Mouse (Mus musculus) neural tube, embryonic 13.5 days (tissue): ENCODE data around the gene Atraid. TPM values are rescaled to one million over a fixed set of nuclear protein-coding genes. Genes with fewer than 3 reads are reported as not detected.

Experiments used
- ATAC-seq: fragments of 200-750 bp; cut with Nextera tagmentation; 2 replicates; pipeline ENCODE4 v1.8.0; 2017; ENCODE audit warnings: low read depth, mild to moderate bottlenecking, moderate TSS enrichment, moderate library complexity
- H3K27ac ChIP-seq: fragments of 300-500 bp; sonication (generic); replicated peaks from 2 replicates; pipeline ENCODE4 v1.5.1; 2015; ENCODE audit warnings: moderate library complexity, mild to moderate bottlenecking, inconsistent platforms
- H3K27me3 ChIP-seq: fragments of 300-500 bp; sonication (generic); 2 replicates; pipeline ENCODE4 v1.6.1; 2015; ENCODE audit warnings: mild to moderate bottlenecking, inconsistent platforms
- H3K36me3 ChIP-seq: fragments of 300-500 bp; sonication (generic); 2 replicates; pipeline ENCODE4 v1.6.1; 2015; ENCODE audit warnings: mild to moderate bottlenecking, inconsistent platforms
- H3K4me1 ChIP-seq: fragments of 300-500 bp; sonication (generic); replicated peaks from 2 replicates; pipeline ENCODE4 v1.6.1; 2015; ENCODE audit warnings: inconsistent platforms
- H3K4me2 ChIP-seq: fragments of 300-500 bp; sonication (generic); 2 replicates; pipeline ENCODE4 v1.6.1; 2015; ENCODE audit warnings: inconsistent platforms, mild to moderate bottlenecking, moderate library complexity
- H3K4me3 ChIP-seq: fragments of 300-500 bp; sonication (generic); 2 replicates; pipeline ENCODE4 v1.5.1; 2015; ENCODE audit warnings: mild to moderate bottlenecking, inconsistent platforms
- H3K9ac ChIP-seq: fragments of 300-500 bp; sonication (generic); 2 replicates; pipeline ENCODE4 v1.6.1; 2015; ENCODE audit warnings: moderate library complexity, mild to moderate bottlenecking, inconsistent platforms
- H3K9me3 ChIP-seq: fragments of 300-500 bp; sonication (generic); 2 replicates; pipeline ENCODE4 v1.6.1; 2016; ENCODE audit warnings: inconsistent platforms
- WGBS: fragments of 180-500 bp; shearing (Covaris S2); methylation state at CpG from one replicate; pipeline ENCODE4 v1.1.7; 2015; 5-methylcytosine and 5-hydroxymethylcytosine counted together
- polyA plus RNA-seq: library from polyadenylated mRNA; unstranded; fragments of >200 nt; fragmentation: Nextera tagmentation; extraction: Ambion mirVana; gene quantifications from 2 replicates; pipeline ENCODE4 v1.2.1, GENCODE M21; 2015

The Atraid gene
- polyA plus RNA-seq, 1 experiment from 2014 or later: 183 TPM

- Histone ChIP-seq H3K4me2 (no peak overlapping the region), H3K9ac (no peak overlapping the region), H3K27ac (no peak overlapping the region), H3K4me1 (peaks cover 55% of the 10 kb centered on the region), H3K4me3 (no peak overlapping the region), H3K36me3 (no peaks in the 10 kb centered on the region), H3K27me3 (peaks cover 44% of the 10 kb centered on the region), H3K9me3 (no peaks in the 10 kb centered on the region)
- WGBS: 68% methylated on average over 2 of the region's 2 CpGs
- ATAC-seq: no peak
These were observed 39.0 kb downstream of the Atraid start for GRCm38 (mm10) chr5:31087131-31087530.

- Histone ChIP-seq H3K27ac (peak overlapping the region; percentile 52; the same call in 1 of the 2 replicates), H3K27me3 (peaks cover 97% of the 10 kb centered on the region), H3K9me3 (no peaks in the 10 kb centered on the region), H3K4me2 (peak overlapping the region; percentile 58), H3K9ac (peak overlapping the region; percentile 85), H3K4me1 (peaks cover 59% of the 10 kb centered on the region), H3K36me3 (no peaks in the 10 kb centered on the region), H3K4me3 (peak overlapping the region; percentile 61)
- under 1% methylated on average over 44 of the region's 53 CpGs for WGBS
- ATAC-seq: peak; percentile 8; the same call in 1 of the 2 replicates
These were observed 44.3 kb downstream of the Atraid start for GRCm38 (mm10) chr5:31092231-31092975.

GRCm38 (mm10) chr5:31093151-31094041 lies 45.3 kb downstream of the Atraid start:
- Histone ChIP-seq H3K4me3 (peak overlapping the region; percentile 61), H3K27ac (peak overlapping the region; percentile 52), H3K9me3 (no peaks in the 10 kb centered on the region), H3K36me3 (no peaks in the 10 kb centered on the region), H3K27me3 (peaks cover 100% of the 10 kb centered on the region), H3K4me2 (peak overlapping the region; percentile 58), H3K4me1 (peaks cover 59% of the 10 kb centered on the region), H3K9ac (peak overlapping the region; percentile 85)
- under 1% methylated on average over 51 of the region's 54 CpGs for WGBS
- ATAC-seq: peak; percentile 61

- Histone ChIP-seq H3K36me3 (no peaks in the 10 kb centered on the region), H3K4me3 (peak overlapping the region; percentile 61), H3K4me2 (peak overlapping the region; percentile 58), H3K27me3 (peaks cover 95% of the 10 kb centered on the region), H3K9ac (no peak overlapping the region), H3K4me1 (peaks cover 59% of the 10 kb centered on the region), H3K27ac (no peak overlapping the region), H3K9me3 (no peaks in the 10 kb centered on the region)
- no peak for ATAC-seq
- WGBS: 2% methylated on average over 29 of the region's 29 CpGs
These were observed 46.1 kb downstream of the Atraid start for GRCm38 (mm10) chr5:31094100-31094798.

- Histone ChIP-seq H3K4me1 (peaks cover 57% of the 10 kb centered on the region), H3K27ac (no peak overlapping the region), H3K27me3 (peaks cover 91% of the 10 kb centered on the region), H3K9me3 (no peaks in the 10 kb centered on the region), H3K36me3 (no peaks in the 10 kb centered on the region), H3K9ac (peak overlapping the region; percentile 26; the same call in 1 of the 2 replicates), H3K4me2 (peak overlapping the region; percentile 58), H3K4me3 (peak overlapping the region; percentile 61)
- no peak for ATAC-seq
- under 1% methylated on average over 59 of the region's 59 CpGs for WGBS
These were observed 46.9 kb downstream of the Atraid start for GRCm38 (mm10) chr5:31094799-31095691.

GRCm38 (mm10) chr5:31095711-31096480 lies 47.8 kb downstream of the Atraid start:
- Histone ChIP-seq H3K27me3 (peaks cover 87% of the 10 kb centered on the region), H3K9ac (no peak overlapping the region)
- WGBS: 21% methylated on average over 11 of the region's 11 CpGs

More at GRCm38 (mm10) chr5:31095711-31096480, 47.8 kb downstream of the Atraid start:
- peaks cover 49% of the 10 kb centered on the region for H3K4me1 ChIP-seq
- ATAC-seq: no peak
- no peaks in the 10 kb centered on the region for H3K9me3 ChIP-seq
- 0 out of 2 replicates have a peak overlapping the region, but pooled peaks have one; percentile 61 for H3K4me3 ChIP-seq
- H3K27ac ChIP-seq: no peak overlapping the region
- H3K36me3 ChIP-seq: no peaks in the 10 kb centered on the region
- H3K4me2 ChIP-seq: peak overlapping the region; percentile 58

Other genes starting within 250 kb of the Atraid start
- 107 and 116 TPM in 2 replicates for gene Mapre3, start 233.7 kb upstream of the Atraid start, polyA plus RNA-seq
- 52.5 and 57.4 TPM in 2 replicates for gene Tmem214, start 180.3 kb upstream of the Atraid start, polyA plus RNA-seq
- 25.8 and 29.3 TPM in 2 replicates for gene Agbl5, start 159.6 kb upstream of the Atraid start, polyA plus RNA-seq
- gene Ost4, start 140.5 kb upstream of the Atraid start, polyA plus RNA-seq: 258 and 278 TPM in 2 replicates
- gene Emilin1, start 134.9 kb upstream of the Atraid start, polyA plus RNA-seq: 30.7 and 43.9 TPM in 2 replicates
- 11.4 and 11.9 TPM in 2 replicates for gene Khk, start 126.9 kb upstream of the Atraid start, polyA plus RNA-seq
- 33.7 and 38.1 TPM in 2 replicates for gene Cgref1, start 102.7 kb upstream of the Atraid start, polyA plus RNA-seq
- 117 and 120 TPM in 2 replicates for gene Preb, start 88.0 kb upstream of the Atraid start, polyA plus RNA-seq
- gene Tcf23, start 79.7 kb upstream of the Atraid start, polyA plus RNA-seq: not detected in 2 replicates
- gene Slc5a6, start 612 bp downstream of the Atraid start, polyA plus RNA-seq: 12.9 and 13.7 TPM in 2 replicates
- 13.4 and 14.7 TPM in 2 replicates for gene Cad, start 6.5 kb downstream of the Atraid start, polyA plus RNA-seq
- gene Dnajc5g, start 58.0 kb downstream of the Atraid start, polyA plus RNA-seq: not detected in 2 replicates
- gene Slc30a3, start 59.9 kb downstream of the Atraid start, polyA plus RNA-seq: 26.2 and 28.9 TPM in 2 replicates
- gene Trim54, start 68.4 kb downstream of the Atraid start, polyA plus RNA-seq: 0.40 and 0.62 TPM in 2 replicates
- gene Ucn, start 90.5 kb downstream of the Atraid start, polyA plus RNA-seq: not detected in 2 replicates
- 50.4 and 55.5 TPM in 2 replicates for gene Mpv17, start 105.9 kb downstream of the Atraid start, polyA plus RNA-seq
- 0.71 and 1.3 TPM in 2 replicates for gene Gm29609, start 131.6 kb downstream of the Atraid start, polyA plus RNA-seq
- gene Gtf3c2, start 131.8 kb downstream of the Atraid start, polyA plus RNA-seq: 65.7 and 69.4 TPM in 2 replicates
- 114 and 119 TPM in 2 replicates for gene Snx17, start 144.9 kb downstream of the Atraid start, polyA plus RNA-seq
- gene Eif2b4, start 145.1 kb downstream of the Atraid start, polyA plus RNA-seq: 67.5 and 76.4 TPM in 2 replicates
- gene Zfp513, start 154.0 kb downstream of the Atraid start, polyA plus RNA-seq: 15.2 and 19.3 TPM in 2 replicates
- 161 and 170 TPM in 2 replicates for gene Ppm1g, start 172.4 kb downstream of the Atraid start, polyA plus RNA-seq
- 164 and 171 TPM in 2 replicates for gene Nrbp1, start 192.6 kb downstream of the Atraid start, polyA plus RNA-seq
- not detected in 2 replicates for gene Gm9970, start 192.9 kb downstream of the Atraid start, polyA plus RNA-seq
- gene Krtcap3, start 203.4 kb downstream of the Atraid start, polyA plus RNA-seq: 4.5 and 4.7 TPM in 2 replicates
- 33.3 and 36.7 TPM in 2 replicates for gene Ift172, start 242.8 kb downstream of the Atraid start, polyA plus RNA-seq
- 79.1 and 82.0 TPM in 2 replicates for gene Fndc4, start 247.8 kb downstream of the Atraid start, polyA plus RNA-seq
- gene Gckr, start 249.1 kb downstream of the Atraid start, polyA plus RNA-seq: 0.27 TPM in 1 of 2 replicates, not detected in the other